Mouse (Mus musculus): Measurements from ENCODE around the gene Lrrc51. TPM values are rescaled to one million over a fixed set of nuclear protein-coding genes. Genes with fewer than 3 reads are reported as not detected.
"Not testable (repeated sequence)": the region's sequence is repeated elsewhere in the genome, so short reads cannot be mapped to it uniquely, and the experiment has no call there.

Gene Lrrc51
- polyA plus RNA-seq, 1 experiment from 2014 or later: 13.4 TPM

DNA sequence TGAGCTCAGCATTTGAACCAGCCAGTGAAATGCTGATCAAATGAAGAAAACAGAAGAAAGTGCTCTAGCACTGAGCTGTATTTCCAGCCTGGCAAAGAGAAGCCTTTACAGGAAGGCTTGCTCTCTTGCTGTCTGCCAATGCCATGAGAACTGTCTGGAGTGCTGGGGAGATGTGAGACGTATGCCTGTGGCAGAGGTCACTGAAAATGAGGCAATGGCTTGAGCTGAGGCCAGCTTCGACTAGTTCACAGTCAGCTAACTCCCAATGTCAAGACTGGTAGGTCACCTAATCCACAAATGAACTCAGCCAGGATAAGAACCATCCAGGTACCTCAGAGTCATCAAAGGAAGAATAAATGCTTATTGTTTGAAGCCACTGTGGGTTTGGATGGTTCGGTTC, 5.6 kb downstream of the Lrrc51 start:
- 89% methylated on average over 3 of the region's 3 CpGs for WGBS
- H3K4me2 ChIP-seq (ENCODE audit: low read length): no peak overlapping the region
- H3K4me3 ChIP-seq (ENCODE audit: low read depth, low read length): no peak overlapping the region
- no peaks in the 10 kb centered on the region for H3K27me3 ChIP-seq (ENCODE audit: control insufficient read depth, insufficient read depth, low read depth, low read length)
- no peak for ATAC-seq
- no peak overlapping the region for H3K9ac ChIP-seq (ENCODE audit: low read depth, low read length)
- H3K27ac ChIP-seq (ENCODE audit: low read length): no peak overlapping the region
- no peaks in the 10 kb centered on the region for H3K36me3 ChIP-seq (ENCODE audit: control insufficient read depth, insufficient read depth, low read length)
- no peaks in the 10 kb centered on the region for H3K9me3 ChIP-seq (replicated peaks; ENCODE audit: control insufficient read depth, low read length, poor library complexity, severe bottlenecking)
- peaks cover 4% of the 10 kb centered on the region for H3K4me1 ChIP-seq (ENCODE audit: control insufficient read depth, insufficient read depth, low read length)

DNA sequence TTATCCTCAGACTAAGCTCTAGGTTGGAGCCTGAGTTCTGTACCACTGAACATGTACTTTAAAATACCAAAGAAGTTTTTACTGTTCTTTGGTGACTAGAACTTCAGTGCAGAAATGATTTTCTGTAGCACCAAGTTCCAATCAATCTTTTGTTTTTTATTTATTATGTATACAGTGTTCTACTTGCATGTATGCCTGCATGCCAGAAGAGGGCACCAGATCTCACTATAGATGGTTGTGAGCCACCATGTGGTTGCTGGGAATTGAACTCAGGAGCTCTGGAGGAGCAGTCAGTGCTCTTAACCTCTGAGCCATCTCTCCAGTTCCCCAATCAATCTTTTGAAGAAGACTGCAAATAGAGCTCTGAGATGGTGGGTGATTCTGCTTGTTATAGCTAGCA, 7.8 kb downstream of the Lrrc51 start:
- not testable (repeated sequence) for ATAC-seq; H3K9me3 ChIP-seq (replicated peaks; ENCODE audit: control insufficient read depth, low read length, poor library complexity, severe bottlenecking); H3K9ac ChIP-seq (ENCODE audit: low read depth, low read length); H3K27me3 ChIP-seq (ENCODE audit: control insufficient read depth, insufficient read depth, low read depth, low read length); H3K4me1 ChIP-seq (ENCODE audit: control insufficient read depth, insufficient read depth, low read length); H3K4me2 ChIP-seq (ENCODE audit: low read length); H3K36me3 ChIP-seq (ENCODE audit: control insufficient read depth, insufficient read depth, low read length); H3K27ac ChIP-seq (ENCODE audit: low read length); H3K4me3 ChIP-seq (ENCODE audit: low read depth, low read length)

DNA sequence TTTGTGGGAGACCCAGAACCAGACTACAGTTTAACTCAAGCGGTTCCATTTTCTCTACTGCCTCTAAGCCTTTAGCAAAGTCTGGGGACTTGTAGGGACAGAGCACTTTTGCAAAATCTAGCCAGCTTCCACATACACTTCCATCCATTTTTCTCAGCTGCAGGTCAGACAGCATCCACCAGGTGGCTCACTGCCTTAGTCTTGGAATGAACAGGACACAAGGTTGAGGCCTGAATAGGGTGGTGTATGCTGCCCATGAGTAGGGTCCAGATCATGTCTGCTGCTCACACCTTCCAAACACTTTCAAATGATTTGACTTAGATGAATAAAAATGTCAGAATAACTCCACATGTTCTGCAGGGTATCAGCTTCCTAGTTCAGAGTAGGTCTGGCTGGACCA, 15.6 kb downstream of the Lrrc51 start:
- Histone ChIP-seq H3K36me3 (ENCODE audit: control insufficient read depth, insufficient read depth, low read length) (peaks cover 10% of the 10 kb centered on the region; the same call in 1 of the 2 replicates), H3K9ac (ENCODE audit: low read depth, low read length) (no peak overlapping the region), H3K4me1 (ENCODE audit: control insufficient read depth, insufficient read depth, low read length) (no peaks in the 10 kb centered on the region), H3K9me3 (replicated peaks; ENCODE audit: control insufficient read depth, low read length, poor library complexity, severe bottlenecking) (no peaks in the 10 kb centered on the region), H3K4me2 (ENCODE audit: low read length) (no peak overlapping the region), H3K4me3 (ENCODE audit: low read depth, low read length) (no peak overlapping the region), H3K27ac (ENCODE audit: low read length) (no peak overlapping the region), H3K27me3 (ENCODE audit: control insufficient read depth, insufficient read depth, low read depth, low read length) (no peaks in the 10 kb centered on the region)
- peak; percentile 77 for ATAC-seq
- WGBS: 24% methylated on average over 1 of the region's 1 CpGs

DNA sequence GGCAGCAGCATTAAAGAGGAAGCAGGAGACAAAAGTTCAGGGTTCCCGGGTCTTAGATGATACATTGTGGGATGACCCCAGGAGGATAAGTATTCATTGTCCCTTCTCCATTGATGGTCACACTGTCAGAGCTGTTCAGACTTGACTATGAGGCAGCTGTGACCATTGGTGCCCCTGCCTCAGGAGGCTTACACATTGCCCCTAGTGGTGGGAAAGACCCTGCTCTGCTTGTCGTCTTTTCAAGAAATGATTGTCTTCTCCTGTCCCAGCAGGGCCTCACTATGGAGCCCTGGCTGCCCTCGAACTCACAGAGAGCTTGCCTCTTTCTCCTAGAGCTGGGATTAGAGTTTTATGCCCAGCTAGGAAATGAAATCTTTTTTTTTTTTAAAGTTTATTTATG, 21.7 kb downstream of the Lrrc51 start:
- WGBS: 66% methylated on average over 3 of the region's 3 CpGs
- H3K4me2 ChIP-seq (ENCODE audit: low read length): no peak overlapping the region

DNA sequence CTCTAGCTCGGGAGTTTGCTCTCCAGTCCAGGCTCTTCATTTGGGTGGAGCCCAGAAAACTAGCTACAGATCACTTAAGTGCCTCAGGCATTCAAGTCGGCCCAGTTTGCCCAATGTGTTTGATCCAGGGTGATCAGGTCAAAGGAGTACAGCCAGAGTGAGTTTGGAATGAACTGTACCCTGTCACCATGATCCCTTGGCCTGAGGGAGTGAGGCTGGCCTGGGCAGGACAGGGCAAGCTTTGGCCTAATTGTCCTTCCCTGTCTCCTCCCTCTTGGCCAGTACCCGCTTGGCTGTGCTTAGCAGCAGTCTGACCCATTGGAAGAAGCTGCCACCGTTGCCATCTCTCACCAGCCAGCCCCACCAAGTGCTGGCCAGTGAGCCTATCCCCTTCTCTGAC, 23.6 kb downstream of the Lrrc51 start:
- no peak overlapping the region for H3K4me3 ChIP-seq (ENCODE audit: low read depth, low read length)
- H3K9ac ChIP-seq (ENCODE audit: low read depth, low read length): no peak overlapping the region
- H3K4me2 ChIP-seq (ENCODE audit: low read length): no peak overlapping the region
- H3K27ac ChIP-seq (ENCODE audit: low read length): no peak overlapping the region
- H3K27me3 ChIP-seq (ENCODE audit: control insufficient read depth, insufficient read depth, low read depth, low read length): no peaks in the 10 kb centered on the region
- 82% methylated on average over 4 of the region's 4 CpGs for WGBS
- peaks cover 16% of the 10 kb centered on the region for H3K4me1 ChIP-seq (ENCODE audit: control insufficient read depth, insufficient read depth, low read length)
- ATAC-seq: no peak
- H3K9me3 ChIP-seq (replicated peaks; ENCODE audit: control insufficient read depth, low read length, poor library complexity, severe bottlenecking): no peaks in the 10 kb centered on the region
- peaks cover 26% of the 10 kb centered on the region; the same call in 1 of the 2 replicates for H3K36me3 ChIP-seq (ENCODE audit: control insufficient read depth, insufficient read depth, low read length)

More for the DNA sequence above, 21.7 kb downstream of the Lrrc51 start:
- Histone ChIP-seq H3K36me3 (ENCODE audit: control insufficient read depth, insufficient read depth, low read length) (peaks cover 26% of the 10 kb centered on the region; the same call in 1 of the 2 replicates), H3K9me3 (replicated peaks; ENCODE audit: control insufficient read depth, low read length, poor library complexity, severe bottlenecking) (no peaks in the 10 kb centered on the region), H3K4me3 (ENCODE audit: low read depth, low read length) (no peak overlapping the region), H3K27ac (ENCODE audit: low read length) (no peak overlapping the region), H3K9ac (ENCODE audit: low read depth, low read length) (no peak overlapping the region), H3K4me1 (ENCODE audit: control insufficient read depth, insufficient read depth, low read length) (peaks cover 7% of the 10 kb centered on the region), H3K27me3 (ENCODE audit: control insufficient read depth, insufficient read depth, low read depth, low read length) (no peaks in the 10 kb centered on the region)
- no peak for ATAC-seq

DNA sequence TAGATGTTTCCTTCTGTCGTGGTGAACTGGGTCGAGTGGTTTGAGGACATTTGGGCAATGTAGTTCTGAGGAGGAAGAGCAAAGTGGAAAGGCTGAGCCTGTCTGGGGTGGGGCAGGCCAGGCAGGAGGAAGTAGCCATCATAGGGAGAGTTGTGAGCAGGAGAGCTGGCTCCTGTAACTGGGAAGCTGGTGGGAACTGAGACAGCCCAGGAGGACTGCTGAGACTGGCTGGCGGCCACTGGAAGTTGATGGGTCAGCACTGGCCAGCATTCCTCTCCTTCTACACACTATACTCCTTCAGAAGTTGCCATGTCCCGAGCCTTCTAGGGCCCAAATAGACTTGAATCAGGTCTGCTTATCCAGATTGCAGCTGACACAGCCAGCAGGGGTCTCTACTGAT, 25.3 kb downstream of the Lrrc51 start:
- Histone ChIP-seq H3K27me3 (ENCODE audit: control insufficient read depth, insufficient read depth, low read depth, low read length) (no peaks in the 10 kb centered on the region), H3K4me3 (ENCODE audit: low read depth, low read length) (no peak overlapping the region), H3K4me1 (ENCODE audit: control insufficient read depth, insufficient read depth, low read length) (peaks cover 19% of the 10 kb centered on the region), H3K4me2 (ENCODE audit: low read length) (no peak overlapping the region), H3K36me3 (ENCODE audit: control insufficient read depth, insufficient read depth, low read length) (peaks cover 19% of the 10 kb centered on the region; the same call in 1 of the 2 replicates), H3K9me3 (replicated peaks; ENCODE audit: control insufficient read depth, low read length, poor library complexity, severe bottlenecking) (no peaks in the 10 kb centered on the region), H3K27ac (ENCODE audit: low read length) (no peak overlapping the region), H3K9ac (ENCODE audit: low read depth, low read length) (peak overlapping the region; percentile 21; the same call in 1 of the 2 replicates)
- no peak for ATAC-seq
- WGBS: 90% methylated on average over 4 of the region's 4 CpGs

DNA sequence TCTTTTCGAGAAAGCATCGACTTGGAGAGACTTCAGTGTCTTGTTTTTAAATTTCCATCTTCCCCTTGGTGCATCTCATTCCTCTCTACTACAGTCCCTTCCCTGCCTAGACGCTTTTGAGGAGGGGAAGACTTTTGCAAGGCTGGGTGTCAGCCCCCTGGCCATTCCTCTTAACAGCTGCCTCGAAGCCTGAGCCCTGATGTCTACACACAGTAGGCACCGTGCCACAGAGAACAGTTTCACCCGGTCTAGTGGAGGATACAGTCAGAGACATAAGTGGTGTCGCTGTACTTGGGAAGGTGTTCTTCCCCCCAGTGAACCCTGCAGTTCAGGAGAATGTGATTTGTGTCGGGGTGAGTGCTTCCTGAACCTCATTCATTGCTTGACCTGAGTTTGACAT, 27.0 kb downstream of the Lrrc51 start:
- Histone ChIP-seq H3K9ac (ENCODE audit: low read depth, low read length) (peak overlapping the region; percentile 94; the same call in 1 of the 2 replicates), H3K27ac (ENCODE audit: low read length) (no peak overlapping the region), H3K4me1 (ENCODE audit: control insufficient read depth, insufficient read depth, low read length) (peaks cover 19% of the 10 kb centered on the region), H3K4me2 (ENCODE audit: low read length) (peak overlapping the region; percentile 60), H3K36me3 (ENCODE audit: control insufficient read depth, insufficient read depth, low read length) (peaks cover 9% of the 10 kb centered on the region; the same call in 1 of the 2 replicates), H3K27me3 (ENCODE audit: control insufficient read depth, insufficient read depth, low read depth, low read length) (no peaks in the 10 kb centered on the region), H3K9me3 (replicated peaks; ENCODE audit: control insufficient read depth, low read length, poor library complexity, severe bottlenecking) (no peaks in the 10 kb centered on the region), H3K4me3 (ENCODE audit: low read depth, low read length) (peak overlapping the region; percentile 92)
- ATAC-seq: no peak
- 90% methylated on average over 8 of the region's 8 CpGs for WGBS

DNA sequence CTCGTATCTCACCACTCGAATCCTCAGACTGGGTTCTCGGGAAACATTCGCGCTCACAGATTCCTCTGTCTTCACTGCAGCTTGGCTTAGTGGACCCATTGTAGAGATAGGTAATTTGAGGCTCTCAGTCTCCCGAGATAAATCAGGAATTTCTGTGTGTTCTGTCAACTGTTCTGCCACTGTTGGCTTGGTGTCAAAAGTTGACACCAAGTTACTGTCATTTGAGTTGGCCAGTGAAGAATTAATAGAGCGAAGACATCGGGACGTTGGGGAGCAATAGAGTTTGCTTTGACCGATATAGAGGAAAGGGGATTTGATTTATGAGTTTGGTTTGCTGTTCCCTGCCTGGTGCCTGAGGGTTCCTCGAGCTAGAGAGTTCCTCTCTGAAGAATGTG, 27.4 kb downstream of the Lrrc51 start, which contains the start of gene Tomt:
Gene Tomt, minus strand, starts transcription at position 73 of the 395 bp plus-strand sequence.
- no peaks in the 10 kb centered on the region for H3K27me3 ChIP-seq (ENCODE audit: control insufficient read depth, insufficient read depth, low read depth, low read length)
- peak within 1 kb of the TSS; percentile 60 for H3K4me2 ChIP-seq (ENCODE audit: low read length)
- ATAC-seq: no peak
- peaks cover 19% of the 10 kb centered on the region for H3K4me1 ChIP-seq (ENCODE audit: control insufficient read depth, insufficient read depth, low read length)
- WGBS: 28% methylated on average over 11 of the region's 11 CpGs
- no peaks in the 10 kb centered on the region for H3K9me3 ChIP-seq (replicated peaks; ENCODE audit: control insufficient read depth, low read length, poor library complexity, severe bottlenecking)
- H3K27ac ChIP-seq (ENCODE audit: low read length): peak within 1 kb of the TSS; percentile 97
- peaks cover 8% of the 10 kb centered on the region; the same call in 1 of the 2 replicates for H3K36me3 ChIP-seq (ENCODE audit: control insufficient read depth, insufficient read depth, low read length)
- peak within 1 kb of the TSS; percentile 92 for H3K4me3 ChIP-seq (ENCODE audit: low read depth, low read length)
- peak within 1 kb of the TSS; percentile 94 for H3K9ac ChIP-seq (ENCODE audit: low read depth, low read length)

DNA sequence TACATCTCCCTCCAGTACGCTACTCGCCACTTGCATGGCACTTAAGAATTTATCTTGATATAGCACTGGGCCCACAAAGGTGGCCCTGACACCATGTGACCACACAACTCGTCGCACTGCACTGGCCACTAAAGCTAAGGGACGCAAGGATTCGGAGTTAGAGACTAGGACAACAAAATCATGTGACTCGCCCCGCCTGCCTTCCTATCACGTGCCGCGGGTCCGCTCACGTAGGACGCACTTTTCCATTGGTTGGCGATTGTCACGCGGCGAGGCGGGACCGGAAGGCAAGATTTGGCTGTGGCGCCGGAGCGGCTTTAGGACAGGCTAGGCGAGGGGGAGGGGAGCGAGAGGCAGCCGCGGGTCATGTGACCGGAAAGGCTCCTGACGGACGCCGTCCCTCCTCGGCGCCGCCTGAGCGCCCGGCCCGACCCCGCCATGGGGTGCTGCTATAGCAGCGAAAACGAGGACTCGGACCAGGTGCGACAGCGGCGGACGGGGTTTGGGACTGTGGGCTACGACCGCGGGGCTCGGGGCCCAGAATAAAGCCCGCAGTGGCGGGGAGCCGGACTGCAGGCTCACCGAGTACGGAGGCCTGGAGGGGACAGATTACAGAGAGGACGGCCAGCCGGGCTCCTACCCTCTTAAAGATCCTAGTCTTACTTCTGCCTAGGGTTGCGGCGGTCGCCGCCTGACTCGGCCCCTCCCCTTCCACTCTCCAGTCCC, 28.0 kb downstream of the Lrrc51 start, which contains the start of gene Lamtor1:
Gene Lamtor1, plus strand, starts transcription at position 344 of the 726 bp plus-strand sequence.
- Histone ChIP-seq H3K4me1 (ENCODE audit: control insufficient read depth, insufficient read depth, low read length) (peaks cover 19% of the 10 kb centered on the region), H3K4me2 (ENCODE audit: low read length) (peak within 1 kb of the TSS; percentile 60), H3K36me3 (ENCODE audit: control insufficient read depth, insufficient read depth, low read length) (0 out of 2 replicates have a peak, but pooled peaks cover 6% of the 10 kb centered on the region), H3K9me3 (replicated peaks; ENCODE audit: control insufficient read depth, low read length, poor library complexity, severe bottlenecking) (no peaks in the 10 kb centered on the region), H3K27me3 (ENCODE audit: control insufficient read depth, insufficient read depth, low read depth, low read length) (no peaks in the 10 kb centered on the region), H3K4me3 (ENCODE audit: low read depth, low read length) (peak within 1 kb of the TSS; percentile 92), H3K27ac (ENCODE audit: low read length) (peak within 1 kb of the TSS; percentile 97), H3K9ac (ENCODE audit: low read depth, low read length) (peak within 1 kb of the TSS; percentile 94)
- peak; percentile 97 for ATAC-seq
- WGBS: under 1% methylated on average over 61 of the region's 61 CpGs

All from midbrain, embryonic 16.5 days (tissue).